Mouse (Mus musculus) spleen, adult 2 months (tissue): Measurements from ENCODE around the gene Evx2. TPM values are rescaled to one million over a fixed set of nuclear protein-coding genes. Genes with fewer than 3 reads are reported as not detected.

Source experiments
- DNase-seq, 2 experiments: peaks; one replicate each; pipeline versions ENCODE4 v3.0.0 to v3.0.0-alpha.2; 2012 to 2021; ENCODE audit warnings: low spot score in 2 of 2, low read depth in 1 of 2
- H3K27ac ChIP-seq: fragments of 200-500 bp; 2 replicates; pipeline ENCODE4 v1.5.1; 2012; ENCODE audit warnings: low read length, inconsistent platforms; ENCODE audit not compliant: insufficient read depth
- H3K27me3 ChIP-seq: fragments of 200-500 bp; 2 replicates; pipeline ENCODE4 v1.6.1; 2012; ENCODE audit warnings: mild to moderate bottlenecking, moderate library complexity, low read length, inconsistent platforms; ENCODE audit not compliant: control insufficient read depth, insufficient read depth
- H3K36me3 ChIP-seq: fragments of 200-500 bp; 2 replicates; pipeline ENCODE4 v1.6.1; 2012; ENCODE audit warnings: mild to moderate bottlenecking, low read length, inconsistent platforms; ENCODE audit not compliant: control insufficient read depth, insufficient read depth
- H3K4me1 ChIP-seq: fragments of 200-500 bp; 2 replicates; pipeline ENCODE4 v1.6.1; 2011; ENCODE audit warnings: inconsistent platforms; ENCODE audit not compliant: control insufficient read depth, insufficient read depth, insufficient read length
- H3K4me3 ChIP-seq: fragments of 200-500 bp; 2 replicates; pipeline ENCODE4 v1.5.1; 2011; ENCODE audit warnings: mild to moderate bottlenecking, inconsistent platforms; ENCODE audit not compliant: insufficient read depth, insufficient read length; ENCODE audit errors: extremely low read depth
- CTCF ChIP-seq: fragments of 200-500 bp; IDR thresholded peaks from 2 replicates; pipeline ENCODE4 v1.5.1; 2011; ENCODE audit warnings: mild to moderate bottlenecking, inconsistent platforms; ENCODE audit not compliant: insufficient read depth, insufficient read length, insufficient replicate concordance; ENCODE audit errors: extremely low read depth
- POLR2A ChIP-seq: fragments of 200-500 bp; IDR thresholded peaks from 2 replicates; pipeline ENCODE4 v1.6.1; 2011; ENCODE audit warnings: low read depth, low read length, inconsistent platforms
- WGBS: fragments of 180-500 bp; shearing (Covaris S2); methylation state at CpG from one replicate; pipeline ENCODE4 v1.1.7; 2018; 5-methylcytosine and 5-hydroxymethylcytosine counted together
- polyA plus RNA-seq: library from polyadenylated mRNA; depleted of rRNA; stranded (reverse); fragments of >200 nt; gene quantifications from 2 replicates; pipeline ENCODE4 v1.2.3, GENCODE M21; 2012

Evx2 gene
- polyA plus RNA-seq, 1 experiment: not detected

DNA sequence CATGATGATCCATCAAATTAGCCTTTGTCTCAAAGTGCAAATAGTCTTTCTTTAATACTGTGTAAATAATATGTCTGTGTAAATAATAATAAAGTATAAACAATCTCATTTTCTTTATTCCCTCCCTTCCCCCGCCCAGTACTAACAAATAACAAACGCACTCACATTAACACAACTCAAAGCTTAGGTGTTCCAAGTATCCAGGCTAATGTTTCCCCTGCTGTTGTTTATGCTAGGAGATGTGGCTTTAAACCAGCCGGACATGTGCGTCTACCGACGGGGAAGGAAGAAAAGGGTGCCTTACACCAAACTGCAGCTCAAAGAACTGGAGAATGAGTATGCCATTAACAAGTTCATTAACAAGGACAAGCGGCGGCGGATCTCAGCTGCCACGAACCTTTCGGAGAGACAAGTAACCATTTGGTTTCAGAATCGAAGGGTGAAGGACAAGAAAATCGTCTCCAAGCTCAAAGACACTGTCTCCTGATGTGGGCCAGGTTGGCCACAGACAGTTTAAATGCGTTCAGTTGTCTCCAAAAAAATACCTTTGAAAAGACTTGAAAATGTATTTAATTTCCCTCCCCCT lies 10.4 kb upstream of the Evx2 start:
- peaks cover 37% of the 10 kb centered on the region for H3K27me3 ChIP-seq
- 6% methylated on average over 14 of the region's 14 CpGs for WGBS
- no peak for TF ChIP-seq POLR2A
- TF ChIP-seq CTCF: no peak

DNA sequence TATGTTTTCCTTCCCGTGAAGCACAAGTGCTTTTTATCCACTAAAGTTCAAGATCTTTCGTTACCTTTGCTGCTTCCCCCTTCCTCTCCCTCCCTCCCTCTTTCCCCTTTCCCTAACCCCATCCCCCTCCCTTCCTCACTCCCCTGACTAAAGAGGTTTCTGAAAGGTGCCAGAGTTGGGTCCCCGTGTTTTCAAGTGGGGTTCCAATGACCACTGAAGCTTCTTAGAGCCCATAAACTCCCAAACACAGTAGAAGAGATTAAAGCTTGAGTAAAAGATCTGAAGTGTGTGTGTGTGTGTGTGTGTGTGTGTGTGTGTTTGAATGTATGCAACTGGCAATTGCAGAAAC lies 9.8 kb upstream of the Evx2 start:
- Histone ChIP-seq H3K27ac (no peak overlapping the region), H3K27me3 (peaks cover 35% of the 10 kb centered on the region), H3K36me3 (no peaks in the 10 kb centered on the region), H3K4me1 (peaks cover 2% of the 10 kb centered on the region), H3K4me3 (no peak overlapping the region)
- DNase-seq: no peak
- 11% methylated on average over 3 of the region's 3 CpGs for WGBS
- TF ChIP-seq CTCF (no peak), POLR2A (no peak)

More for the DNA sequence above, 10.4 kb upstream of the Evx2 start:
- H3K4me1 ChIP-seq: peaks cover 2% of the 10 kb centered on the region
- H3K27ac ChIP-seq: no peak overlapping the region
- H3K36me3 ChIP-seq: no peaks in the 10 kb centered on the region
- DNase-seq: no peak
- no peak overlapping the region for H3K4me3 ChIP-seq

DNA sequence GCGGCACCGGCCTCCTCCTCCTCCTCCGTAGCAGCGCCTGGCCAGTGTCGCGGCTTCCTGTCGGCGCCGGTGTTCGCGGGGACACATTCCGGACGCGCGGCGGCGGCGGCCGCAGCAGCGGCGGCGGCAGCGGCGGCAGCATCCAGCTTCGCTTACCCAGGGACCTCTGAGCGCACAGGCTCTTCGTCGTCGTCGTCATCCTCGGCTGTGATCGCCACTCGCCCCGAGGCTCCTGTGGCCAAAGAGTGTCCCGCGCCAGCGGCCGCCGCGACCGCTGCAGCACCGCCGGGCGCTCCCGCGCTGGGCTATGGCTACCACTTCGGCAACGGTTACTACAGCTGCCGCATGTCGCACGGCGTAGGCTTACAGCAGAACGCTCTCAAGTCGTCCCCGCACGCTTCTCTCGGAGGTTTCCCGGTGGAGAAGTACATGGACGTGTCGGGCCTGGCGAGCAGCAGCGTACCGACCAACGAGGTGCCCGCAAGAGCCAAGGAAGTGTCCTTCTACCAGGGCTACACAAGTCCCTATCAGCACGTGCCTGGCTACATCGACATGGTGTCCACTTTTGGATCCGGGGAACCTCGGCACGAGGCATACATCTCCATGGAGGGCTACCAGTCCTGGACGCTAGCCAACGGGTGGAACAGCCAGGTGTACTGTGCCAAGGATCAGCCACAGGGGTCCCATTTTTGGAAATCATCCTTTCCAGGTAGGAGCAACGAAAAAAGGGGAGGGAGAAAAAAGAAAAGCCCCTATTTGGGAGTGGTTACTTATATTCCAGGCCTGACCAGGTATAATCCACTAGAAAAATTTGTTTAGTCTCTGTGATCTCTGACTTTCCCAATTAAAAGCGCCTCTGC lies 9.2 kb upstream of the Evx2 start:
- Histone ChIP-seq H3K36me3 (no peaks in the 10 kb centered on the region), H3K4me3 (0 out of 2 replicates have a peak overlapping the region, but pooled peaks have one; percentile 4), H3K27me3 (peaks cover 33% of the 10 kb centered on the region), H3K27ac (no peak overlapping the region), H3K4me1 (peaks cover 2% of the 10 kb centered on the region)
- TF ChIP-seq CTCF (no peak), POLR2A (no peak)
- DNase-seq: no peak
- WGBS: 2% methylated on average over 70 of the region's 74 CpGs

DNA sequence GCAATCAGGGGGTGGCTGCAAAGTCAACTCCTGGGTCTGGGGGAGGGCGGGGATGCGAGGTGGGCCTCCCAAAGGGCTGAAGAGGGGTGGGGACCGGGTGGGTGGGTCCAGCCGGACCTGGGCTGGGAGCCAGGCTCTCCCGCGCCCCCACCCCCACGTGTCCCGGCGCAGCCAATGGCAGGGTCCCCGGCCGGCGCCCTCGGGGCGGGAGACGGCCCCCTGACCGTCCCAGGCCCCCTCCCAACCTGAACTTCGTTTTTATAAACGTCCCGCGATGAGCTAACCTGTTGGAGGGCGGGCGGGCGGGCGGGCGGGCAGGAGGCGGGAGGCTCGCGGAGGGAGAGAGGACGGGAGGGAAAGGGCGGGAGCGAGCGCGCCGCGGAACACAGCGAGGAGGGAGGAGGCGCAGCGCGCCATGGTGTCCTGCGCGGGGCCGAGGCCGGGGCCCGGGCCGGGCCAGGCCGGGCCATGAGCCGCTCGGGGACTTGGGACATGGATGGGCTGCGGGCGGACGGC lies 8.5 kb upstream of the Evx2 start, which contains the start of gene Hoxd13:
Gene Hoxd13, plus strand, starts transcription at position 469 of the 516 bp plus-strand sequence.
- Histone ChIP-seq H3K27me3 (peaks cover 31% of the 10 kb centered on the region), H3K36me3 (no peaks in the 10 kb centered on the region), H3K4me3 (peak within 1 kb of the TSS; percentile 4; the same call in 1 of the 2 replicates), H3K4me1 (peaks cover 1% of the 10 kb centered on the region), H3K27ac (no peak within 1 kb of the TSS)
- 3% methylated on average over 35 of the region's 51 CpGs for WGBS
- TF ChIP-seq POLR2A: no peak
- TF ChIP-seq CTCF: no peak
- DNase-seq: no peak

DNA sequence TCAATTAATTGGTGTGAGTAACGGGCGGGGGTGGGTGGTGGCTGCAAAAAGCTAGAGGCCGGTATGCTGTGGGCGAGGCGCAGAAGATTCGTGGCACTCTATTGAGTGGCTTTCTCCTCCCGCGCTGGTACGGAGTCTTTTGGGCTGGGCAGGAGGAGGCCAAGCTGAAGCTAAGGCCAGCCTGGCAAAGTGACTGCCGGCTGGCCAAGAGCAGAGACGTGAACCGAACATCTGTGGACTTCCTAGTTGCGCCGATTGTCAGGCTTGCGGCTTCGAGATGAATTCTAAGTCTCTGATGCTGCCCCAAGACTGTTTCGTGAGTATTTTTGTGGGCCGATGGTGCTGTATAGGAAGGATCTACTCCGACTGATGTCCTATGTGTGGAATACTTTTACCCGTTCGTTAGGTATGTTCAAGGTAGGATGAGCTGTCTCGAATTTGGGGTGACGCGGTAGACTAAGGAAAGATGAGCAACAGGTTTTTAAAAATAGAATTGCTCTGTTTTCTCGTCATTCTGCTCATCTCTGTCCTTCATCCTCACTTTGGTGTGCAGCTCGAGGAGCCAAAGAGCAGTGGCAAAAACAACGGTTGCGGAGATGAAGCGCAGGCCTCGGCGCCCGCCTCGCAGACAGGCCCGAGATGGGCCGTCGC lies 8.0 kb upstream of the Evx2 start:
- no peak overlapping the region for H3K4me3 ChIP-seq

DNA sequence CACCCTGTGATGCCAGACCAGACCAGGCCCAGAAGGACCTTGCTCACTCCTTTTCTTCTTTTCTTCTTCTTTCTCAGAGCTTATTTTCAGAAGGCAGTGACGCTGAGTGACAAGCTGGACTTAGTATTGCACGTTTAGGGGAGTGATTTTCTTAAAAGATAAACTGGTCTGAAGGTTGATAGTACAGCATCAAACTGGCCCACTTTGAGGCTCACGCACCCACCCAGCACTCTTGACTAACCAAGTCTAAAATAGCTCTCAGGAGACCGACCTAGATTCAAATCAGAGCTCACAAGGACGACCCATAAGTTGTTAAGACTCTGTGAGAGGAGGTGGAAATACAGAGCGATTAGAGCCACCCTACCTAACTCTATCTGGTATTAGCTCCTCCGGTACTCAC lies 7.1 kb upstream of the Evx2 start:
- Histone ChIP-seq H3K36me3 (no peaks in the 10 kb centered on the region), H3K4me1 (no peaks in the 10 kb centered on the region; the same call in 1 of the 2 replicates), H3K27ac (no peak overlapping the region), H3K27me3 (peaks cover 27% of the 10 kb centered on the region), H3K4me3 (no peak overlapping the region)
- no peak for DNase-seq
- WGBS: 6% methylated on average over 7 of the region's 7 CpGs
- no peak for TF ChIP-seq POLR2A
- TF ChIP-seq CTCF: no peak

More for the DNA sequence above, 8.0 kb upstream of the Evx2 start:
- Histone ChIP-seq H3K4me1 (no peaks in the 10 kb centered on the region; the same call in 1 of the 2 replicates), H3K27me3 (peaks cover 27% of the 10 kb centered on the region), H3K27ac (no peak overlapping the region), H3K36me3 (no peaks in the 10 kb centered on the region)
- TF ChIP-seq POLR2A: no peak
- no peak for TF ChIP-seq CTCF
- WGBS: 9% methylated on average over 36 of the region's 36 CpGs
- DNase-seq: no peak
